Mouse (Mus musculus) myocyte (in vitro differentiated cells): ENCODE data around the gene Rtl6.

Experiments used
- CEBPB ChIP-seq: IDR thresholded peaks from 2 replicates; pipeline ENCODE4 v1.6.1; 2011; ENCODE audit warnings: mild to moderate bottlenecking, moderate library complexity; ENCODE audit not compliant: poor library complexity, insufficient read depth, severe bottlenecking
- E2F4 ChIP-seq: IDR thresholded peaks from one replicate; pipeline ENCODE4 v1.6.1; 2011; ENCODE audit warnings: mild to moderate bottlenecking, control low read depth, moderate library complexity; ENCODE audit not compliant: insufficient read depth
- MAX ChIP-seq: IDR thresholded peaks from one replicate; pipeline ENCODE4 v1.6.1; 2011; ENCODE audit warnings: low read depth, mild to moderate bottlenecking, control low read depth
- MYOG ChIP-seq, 3 experiments: IDR thresholded peaks; one replicate each; pipeline ENCODE4 v1.6.1; 2011; ENCODE audit warnings: control low read depth in 2 of 3, low read depth in 2 of 3, mild to moderate bottlenecking in 2 of 3; ENCODE audit not compliant: insufficient read length in 2 of 3, control insufficient read depth in 1 of 3, insufficient read depth in 1 of 3
- POLR2A ChIP-seq: IDR thresholded peaks from one replicate; pipeline ENCODE4 v1.6.1; 2011; ENCODE audit warnings: low read depth, mild to moderate bottlenecking, control low read depth, moderate library complexity; ENCODE audit not compliant: insufficient read length
- POLR2AphosphoS2 ChIP-seq: IDR thresholded peaks from one replicate; pipeline ENCODE4 v1.6.1; 2011; ENCODE audit warnings: low read depth, control low read depth; ENCODE audit not compliant: insufficient read length
- SRF ChIP-seq: IDR thresholded peaks from one replicate; pipeline ENCODE4 v1.6.1; 2011; ENCODE audit warnings: low read depth; ENCODE audit not compliant: control insufficient read depth, insufficient read length
- TCF12 ChIP-seq: IDR thresholded peaks from one replicate; pipeline ENCODE4 v1.6.1; 2011; ENCODE audit warnings: mild to moderate bottlenecking, control low read depth; ENCODE audit not compliant: poor library complexity, insufficient read depth, severe bottlenecking
- USF1 ChIP-seq: IDR thresholded peaks from one replicate; pipeline ENCODE4 v1.6.1; 2011; ENCODE audit warnings: low read depth, mild to moderate bottlenecking, control low read depth, moderate library complexity

- TF ChIP-seq MAX, result no peak
- TF ChIP-seq E2F4, result no peak
- TF ChIP-seq POLR2A, result no peak
- no peak for TF ChIP-seq TCF12
- TF ChIP-seq MYOG (IDR thresholded peaks at IDR 0.05; ENCODE audit: control insufficient read depth in 1 of 3, insufficient read depth in 1 of 3, insufficient read length in 2 of 3, low read depth in 2 of 3), result no peak
- TF ChIP-seq USF1, result no peak
- no peak for TF ChIP-seq SRF
- no peak for TF ChIP-seq POLR2AphosphoS2
- TF ChIP-seq CEBPB, result no peak
Observed at GRCm38 (mm10) chr15:84525222-84525883, 32.3 kb downstream of the Rtl6 start.
